Mouse (Mus musculus): ENCODE results near the gene Axin2.
A peak's percentile ranks its signal among the peaks of the same experiment; 100 is the strongest.

Axin2 gene

GRCm38 (mm10) chr11:108980530-108980929 lies 60.4 kb downstream of the Axin2 start:
- peak; percentile 90 for DNase-seq

GRCm38 (mm10) chr11:108981012-108981411 lies 60.9 kb downstream of the Axin2 start:
- no peak for DNase-seq

- DNase-seq: no peak
These were observed 63.4 kb downstream of the Axin2 start for GRCm38 (mm10) chr11:108983409-108984064.

GRCm38 (mm10) chr11:108984711-108985419 lies 64.7 kb downstream of the Axin2 start:
- no peak for DNase-seq

- DNase-seq: no peak
These were observed 65.7 kb downstream of the Axin2 start for GRCm38 (mm10) chr11:108985836-108986235.

- no peak for DNase-seq
These were observed 67.1 kb downstream of the Axin2 start for GRCm38 (mm10) chr11:108987226-108987625.

- DNase-seq: no peak
These were observed 67.6 kb downstream of the Axin2 start for GRCm38 (mm10) chr11:108987705-108988104.

- DNase-seq: no peak
These were observed 68.1 kb downstream of the Axin2 start for GRCm38 (mm10) chr11:108988258-108988657.

- peak; percentile 32 for DNase-seq
These were observed 69.8 kb downstream of the Axin2 start for GRCm38 (mm10) chr11:108989940-108990339.

- DNase-seq: no peak
These were observed 73.3 kb downstream of the Axin2 start for GRCm38 (mm10) chr11:108993414-108993813.

GRCm38 (mm10) chr11:108995196-108995989 lies 75.2 kb downstream of the Axin2 start:
- DNase-seq: no peak

- no peak for DNase-seq
These were observed 75.9 kb downstream of the Axin2 start for GRCm38 (mm10) chr11:108995990-108996533.

- DNase-seq: peak; percentile 69
These were observed 77.7 kb downstream of the Axin2 start for GRCm38 (mm10) chr11:108997816-108998215.

Measured in lung, postnatal 10 days (tissue).